Mouse (Mus musculus) thymus, adult 2 months (tissue): Measurements from ENCODE around the gene Cog5. TPM values are rescaled to one million over a fixed set of nuclear protein-coding genes. Genes with fewer than 3 reads are reported as not detected.

Experiments
- DNase-seq: peaks from one replicate; pipeline ENCODE4 v3.0.0; 2021
- H3K27ac ChIP-seq: fragments of 200-500 bp; 2 replicates; pipeline ENCODE4 v1.5.1; 2012; ENCODE audit warnings: low read length, control low read depth; ENCODE audit not compliant: control insufficient read depth, insufficient read depth
- H3K27me3 ChIP-seq: fragments of 200-500 bp; 2 replicates; pipeline ENCODE4 v1.6.1; 2012; ENCODE audit warnings: mild to moderate bottlenecking, low read length, moderate library complexity, mixed read lengths; ENCODE audit not compliant: control insufficient read depth, insufficient read depth
- H3K36me3 ChIP-seq: fragments of 200-500 bp; 2 replicates; pipeline ENCODE4 v1.6.1; 2012; ENCODE audit warnings: mild to moderate bottlenecking, low read length, moderate library complexity; ENCODE audit not compliant: control insufficient read depth, insufficient read depth
- H3K4me1 ChIP-seq: fragments of 200-500 bp; replicated peaks from 2 replicates; pipeline ENCODE4 v1.6.1; 2012; ENCODE audit warnings: low read length; ENCODE audit not compliant: control insufficient read depth, insufficient read depth
- H3K4me3 ChIP-seq: fragments of 200-500 bp; 2 replicates; pipeline ENCODE4 v1.5.1; 2012; ENCODE audit warnings: mild to moderate bottlenecking, low read length, control low read depth, moderate library complexity; ENCODE audit not compliant: control insufficient read depth, insufficient read depth
- CTCF ChIP-seq: fragments of 200-500 bp; IDR thresholded peaks from 2 replicates; pipeline ENCODE4 v1.5.1; 2012; ENCODE audit warnings: mild to moderate bottlenecking, control low read depth, low read length, moderate library complexity, borderline replicate concordance; ENCODE audit not compliant: control insufficient read depth, poor library complexity, insufficient read depth; ENCODE audit errors: extremely low read depth
- POLR2A ChIP-seq: fragments of 200-500 bp; IDR thresholded peaks from 2 replicates; pipeline ENCODE4 v1.6.1; 2012; ENCODE audit warnings: mild to moderate bottlenecking, low read length, control low read depth, moderate library complexity; ENCODE audit not compliant: control insufficient read depth, poor library complexity, insufficient read depth; ENCODE audit errors: extremely low read depth
- WGBS: fragments of 180-500 bp; shearing (Covaris S2); methylation state at CpG from one replicate; pipeline ENCODE4 v1.1.7; 2018; 5-methylcytosine and 5-hydroxymethylcytosine counted together
- polyA plus RNA-seq: library from polyadenylated mRNA; depleted of rRNA; stranded (reverse); fragments of >200 nt; gene quantifications from 2 replicates; pipeline ENCODE4 v1.2.3, GENCODE M21; 2012

The Cog5 gene
- polyA plus RNA-seq, 1 experiment, result 40.6 TPM

GRCm38 (mm10) chr12:31967536-31967935 is 312.9 kb downstream of the Cog5 start:
- Histone ChIP-seq H3K4me3 (no peak overlapping the region), H3K36me3 (no peaks in the 10 kb centered on the region), H3K27ac (no peak overlapping the region), H3K27me3 (no peaks in the 10 kb centered on the region), H3K4me1 (no peaks in the 10 kb centered on the region)
- WGBS, result 8% methylated on average over 2 of the region's 2 CpGs
- TF ChIP-seq CTCF (no peak), POLR2A (no peak)
- peak; percentile 51 for DNase-seq

DNA sequence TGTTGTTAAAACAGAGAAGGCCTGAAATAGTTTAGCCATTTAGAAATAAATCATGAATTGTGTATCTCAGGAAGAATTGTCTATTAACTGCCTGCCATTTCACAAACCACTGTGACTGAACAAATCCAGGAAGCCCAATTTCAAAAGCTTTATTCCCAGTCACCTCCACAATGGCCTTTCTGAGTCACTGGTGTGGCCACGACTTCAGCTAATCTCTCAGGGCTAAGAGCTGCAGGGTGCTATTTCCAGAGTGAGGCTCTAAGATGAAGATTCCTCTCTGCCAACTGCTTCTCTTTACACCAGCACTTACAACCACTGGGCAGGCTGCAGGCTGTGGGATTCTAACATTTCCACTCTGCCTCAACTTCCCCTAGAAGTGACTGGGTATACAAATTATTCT is 314.4 kb downstream of the Cog5 start:
- no peak for DNase-seq
- no peak overlapping the region for H3K4me3 ChIP-seq
- no peak overlapping the region for H3K27ac ChIP-seq
- H3K4me1 ChIP-seq, result peaks cover 12% of the 10 kb centered on the region
- no peak for TF ChIP-seq CTCF
- TF ChIP-seq POLR2A, result no peak
- H3K27me3 ChIP-seq, result no peaks in the 10 kb centered on the region
- no peaks in the 10 kb centered on the region for H3K36me3 ChIP-seq
- WGBS, result 83% methylated on average over 1 of the region's 1 CpGs

- WGBS, result 97% methylated on average over 8 of the region's 8 CpGs
Measured at GRCm38 (mm10) chr12:31971547-31971946, 316.9 kb downstream of the Cog5 start.

DNA sequence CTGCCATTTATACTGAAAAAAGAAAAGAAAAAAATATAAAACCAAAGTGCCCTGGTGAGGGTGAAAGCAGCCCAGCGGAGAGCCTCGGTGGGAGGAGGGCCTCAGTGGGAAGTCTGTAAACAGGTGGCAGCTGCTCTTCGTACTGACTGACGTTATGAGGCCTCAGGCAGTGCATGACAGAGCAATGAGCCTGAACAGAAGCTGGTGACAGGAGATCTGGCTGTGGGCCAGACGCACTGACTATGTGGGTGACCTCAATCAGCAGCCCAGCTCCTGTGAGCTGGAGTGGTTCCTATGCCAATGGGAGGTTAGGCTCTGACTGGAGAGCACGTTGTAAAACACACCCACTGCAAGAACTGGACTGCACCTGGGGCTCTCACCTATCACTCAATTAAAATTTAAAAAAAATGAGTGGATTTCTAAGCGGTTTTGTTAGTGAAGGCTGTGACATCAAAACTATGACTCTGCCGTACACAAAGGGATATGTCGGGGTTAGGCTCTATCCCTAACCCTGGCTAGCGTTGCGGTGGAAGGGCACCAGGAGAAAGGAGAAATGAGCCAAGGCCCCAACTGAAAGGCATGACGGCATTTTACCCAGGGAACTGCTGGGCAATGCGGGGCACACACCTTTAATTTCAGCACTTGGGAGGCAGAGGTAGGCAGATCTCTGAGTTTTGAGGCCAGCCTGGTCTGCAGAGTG is 319.0 kb downstream of the Cog5 start:
- peaks cover 17% of the 10 kb centered on the region for H3K4me1 ChIP-seq
- DNase-seq, result peak; percentile 66
- WGBS, result 28% methylated on average over 13 of the region's 13 CpGs
- no peak overlapping the region for H3K4me3 ChIP-seq
- TF ChIP-seq POLR2A (0 out of 2 replicates have a peak, but pooled peaks have one; percentile 16), CTCF (no peak)
- no peaks in the 10 kb centered on the region for H3K27me3 ChIP-seq
- H3K36me3 ChIP-seq, result no peaks in the 10 kb centered on the region
- peak overlapping the region; percentile 91 for H3K27ac ChIP-seq

More at GRCm38 (mm10) chr12:31971547-31971946, 316.9 kb downstream of the Cog5 start:
- Histone ChIP-seq H3K4me1 (peaks cover 12% of the 10 kb centered on the region), H3K27me3 (no peaks in the 10 kb centered on the region), H3K27ac (no peak overlapping the region), H3K4me3 (no peak overlapping the region), H3K36me3 (no peaks in the 10 kb centered on the region)
- TF ChIP-seq CTCF, result no peak
- no peak for TF ChIP-seq POLR2A
- no peak for DNase-seq

DNA sequence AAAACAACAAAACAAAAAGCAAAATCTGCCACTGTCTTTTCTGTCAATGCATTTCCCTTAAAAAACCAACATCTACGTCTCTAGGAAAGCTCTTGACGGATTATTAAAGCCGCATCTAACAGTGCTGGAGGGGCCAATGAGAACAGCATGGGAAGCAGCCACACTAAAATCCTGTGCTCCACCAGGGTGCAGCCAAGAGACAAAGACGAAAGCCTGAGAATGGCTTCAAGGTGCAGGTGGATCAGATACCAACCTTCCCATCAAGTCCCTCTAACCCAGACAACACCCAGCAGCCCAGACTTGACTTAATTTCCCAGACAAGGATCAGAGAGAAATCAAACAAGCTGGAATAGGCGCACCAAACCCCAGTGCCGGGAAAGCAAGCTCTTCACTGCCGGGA is 321.9 kb downstream of the Cog5 start:
- Histone ChIP-seq H3K4me1 (peaks cover 17% of the 10 kb centered on the region), H3K27ac (no peak overlapping the region), H3K27me3 (no peaks in the 10 kb centered on the region), H3K36me3 (no peaks in the 10 kb centered on the region), H3K4me3 (no peak overlapping the region)
- peak; percentile 67 for DNase-seq
- TF ChIP-seq POLR2A (no peak), CTCF (no peak)
- WGBS, result 64% methylated on average over 7 of the region's 7 CpGs

GRCm38 (mm10) chr12:31977613-31978195 is 323.0 kb downstream of the Cog5 start:
- Histone ChIP-seq H3K27ac (no peak overlapping the region), H3K4me1 (peaks cover 16% of the 10 kb centered on the region), H3K36me3 (no peaks in the 10 kb centered on the region), H3K27me3 (no peaks in the 10 kb centered on the region), H3K4me3 (no peak overlapping the region)
- 87% methylated on average over 12 of the region's 12 CpGs for WGBS
- no peak for DNase-seq
- no peak for TF ChIP-seq POLR2A
- no peak for TF ChIP-seq CTCF

DNA sequence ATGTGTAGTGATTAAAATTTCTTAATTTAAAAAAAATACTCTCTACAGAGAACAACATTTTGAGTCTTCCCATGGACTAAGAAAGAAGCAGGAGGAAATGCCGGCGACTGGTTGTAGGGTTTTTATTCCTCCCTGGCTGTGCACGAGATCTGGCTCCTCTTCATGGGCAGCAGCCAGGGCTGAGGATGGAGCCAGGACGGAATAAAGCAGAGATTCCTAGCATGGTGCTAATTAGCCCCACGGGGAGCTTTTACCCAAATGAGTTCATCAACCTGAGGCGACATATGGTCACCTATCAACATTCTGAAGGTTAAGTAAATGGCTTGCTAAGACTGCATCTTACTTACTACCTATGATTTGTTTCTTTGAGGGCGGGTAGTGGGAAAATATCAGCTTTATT is 328.6 kb downstream of the Cog5 start:
- no peak overlapping the region for H3K27ac ChIP-seq
- no peak for DNase-seq
- peaks cover 6% of the 10 kb centered on the region for H3K4me1 ChIP-seq
- WGBS, result 94% methylated on average over 7 of the region's 7 CpGs
- no peak for TF ChIP-seq CTCF
- no peak for TF ChIP-seq POLR2A
- H3K27me3 ChIP-seq, result no peaks in the 10 kb centered on the region
- no peaks in the 10 kb centered on the region for H3K36me3 ChIP-seq
- no peak overlapping the region for H3K4me3 ChIP-seq

- Histone ChIP-seq H3K4me3 (no peak overlapping the region), H3K27me3 (no peaks in the 10 kb centered on the region), H3K4me1 (peaks cover 6% of the 10 kb centered on the region), H3K36me3 (no peaks in the 10 kb centered on the region), H3K27ac (no peak overlapping the region)
- TF ChIP-seq POLR2A (no peak), CTCF (no peak)
- no peak for DNase-seq
- 95% methylated on average over 6 of the region's 6 CpGs for WGBS
Measured at GRCm38 (mm10) chr12:31983769-31984168, 329.1 kb downstream of the Cog5 start.
